In genomic region chr6:117219300-117219680, GRCm38 (mm10) we compare ENCODE assay signal across 24 mouse cellular contexts. TPM values are rescaled to one million over a fixed set of nuclear protein-coding genes. Genes with fewer than 3 reads are reported as not detected.
DNase-seq lines count a peak whose midpoint lies in the region; ATAC-seq lines count a peak whose summit lies in the region.
"Had no signal": no experiment of that assay in that cellular context is flagged by ENCODE, and none has a peak within 500 bp of the region (broad histone marks: within the 10 kb centered on the region; RNA-seq: fewer than 3 reads in every experiment).

No protein-coding gene starts in this region.

- no peaks in the 10 kb centered on the region for H3K36me3 ChIP-seq in embryonic facial prominence, embryonic 10.5 days (replicated peaks)
- H3K36me3 ChIP-seq: embryonic facial prominence, embryonic 15.5 days; forebrain, embryonic 10.5 days; hindbrain, embryonic 12.5 days; limb, embryonic 13.5 days; liver, embryonic 13.5 days; midbrain, embryonic 10.5 days; neural tube, embryonic 12.5 days had no signal

- no peaks in the 10 kb centered on the region for H3K27me3 ChIP-seq in embryonic facial prominence, embryonic 10.5 days (replicated peaks; ENCODE audit: low read depth, poor library complexity, severe bottlenecking)
- H3K27me3 ChIP-seq: embryonic facial prominence, embryonic 15.5 days; hindbrain, embryonic 12.5 days; limb, embryonic 13.5 days; liver, embryonic 13.5 days; neural tube, embryonic 12.5 days had no signal

- peak; percentile 39 for ATAC-seq in granulocyte monocyte progenitor cell, adult 5-6 weeks (replicated peaks; ENCODE audit: poor library complexity, severe bottlenecking)
- ATAC-seq: intestine, embryonic 16.5 days had no signal

- no peak overlapping the region for H3K4me3 ChIP-seq in embryonic facial prominence, embryonic 10.5 days
- H3K4me3 ChIP-seq: embryonic facial prominence, embryonic 15.5 days; forebrain, embryonic 10.5 days; hindbrain, embryonic 12.5 days; limb, embryonic 13.5 days; liver, embryonic 13.5 days; midbrain, embryonic 10.5 days; neural tube, embryonic 12.5 days had no signal

- no peaks in the 10 kb centered on the region for H3K9me3 ChIP-seq in embryonic facial prominence, embryonic 10.5 days
- H3K9me3 ChIP-seq: embryonic facial prominence, embryonic 15.5 days; forebrain, embryonic 10.5 days; hindbrain, embryonic 12.5 days; limb, embryonic 13.5 days; liver, embryonic 13.5 days; midbrain, embryonic 10.5 days; neural tube, embryonic 12.5 days had no signal

- peaks cover 30% of the 10 kb centered on the region for H3K4me1 ChIP-seq in embryonic facial prominence, embryonic 10.5 days
- H3K4me1 ChIP-seq: embryonic facial prominence, embryonic 15.5 days; hindbrain, embryonic 12.5 days; neural tube, embryonic 12.5 days had no signal

- DNase-seq in gastrocnemius, postnatal 25 days, result peak; percentile 1
- DNase-seq in gastrocnemius, adult 18-20 months (ENCODE audit: low spot score), result no peak
- peak; percentile 14 for DNase-seq in kidney, postnatal 14 days
- no peak for DNase-seq in kidney, adult 11 months
- peak; percentile 23 for DNase-seq in embryonic facial prominence, embryonic 10.5 days (ENCODE audit: low spot score)
- DNase-seq in urinary bladder, adult 18-20 months (ENCODE audit: low spot score in 2 of 2), result no peak
- DNase-seq in heart, postnatal 4 days, result no peak
- DNase-seq: adrenal gland, adult 8-10 months; gastrocnemius, postnatal 10 days; kidney, postnatal 25 days; liver, embryonic 13.5 days; right cerebral cortex, postnatal 4 days; thymus, postnatal 14 days had no signal

- 44% methylated on average over 3 of the region's 3 CpGs for WGBS in embryonic facial prominence, embryonic 10.5 days

- peak overlapping the region; percentile 60 for H3K27ac ChIP-seq in embryonic facial prominence, embryonic 10.5 days (replicated peaks)
- H3K27ac ChIP-seq: embryonic facial prominence, embryonic 15.5 days; hindbrain, embryonic 12.5 days; limb, embryonic 13.5 days; liver, embryonic 13.5 days; macrophage; neural tube, embryonic 12.5 days; stomach, postnatal 0 days had no signal

RNA-seq across cellular contexts. Expression of gene Cxcl12, which starts 51.0 kb away (rescaled TPM):
- total RNA-seq in gastrocnemius, postnatal 25 days (2021), result 10 to 100 TPM; 38.5 to 47.4 TPM
- 10 to 100 TPM; 39.6 to 54.6 TPM for total RNA-seq in gastrocnemius, adult 18-20 months (2021)
- polyA plus RNA-seq in embryonic facial prominence, embryonic 10.5 days (2016; fragmentation: Nextera tagmentation; extraction: Ambion mirVana), result 101 and 126 TPM in 2 replicates
- not detected in 2 replicates for total RNA-seq in granulocyte monocyte progenitor cell, adult 5-6 weeks (2014; fragmentation: Nextera tagmentation)
- not detected in 2 replicates for total RNA-seq in granulocyte monocyte progenitor cell, adult 5-6 weeks (2017)
- total RNA-seq in heart, postnatal 4 days (2021), result 10 to 100 TPM; 76.3 to 93.2 TPM
- total RNA-seq: monocyte, adult 5-6 weeks had no signal

Comparison
In these comparisons a context has a peak if more than half of its experiments do, and no peak if none do; other contexts are left out.
1. DNase-seq: peak in gastrocnemius, postnatal 25 days (single experiment), kidney, postnatal 14 days (single experiment) and embryonic facial prominence, embryonic 10.5 days (single experiment); none in gastrocnemius, adult 18-20 months (single experiment), kidney, adult 11 months (single experiment), urinary bladder, adult 18-20 months (0 of 2) and heart, postnatal 4 days (single experiment).
2. RNA of gene Cxcl12, which starts 51.0 kb away (total RNA-seq): 76.3 to 93.2 TPM in heart, postnatal 4 days, 39.6 to 54.6 TPM in gastrocnemius, adult 18-20 months and 38.5 to 47.4 TPM in gastrocnemius, postnatal 25 days; not detected in granulocyte monocyte progenitor cell, adult 5-6 weeks; every median in the first group is over 10 times any median in the second.